Mouse (Mus musculus): ENCODE measurements around the gene Rph3al. TPM values are rescaled to one million over a fixed set of nuclear protein-coding genes. Genes with fewer than 3 reads are reported as not detected.

Gene Rph3al
- total RNA-seq, 2 experiments from 2014 or later: 14.2 to 14.9 TPM

DNA sequence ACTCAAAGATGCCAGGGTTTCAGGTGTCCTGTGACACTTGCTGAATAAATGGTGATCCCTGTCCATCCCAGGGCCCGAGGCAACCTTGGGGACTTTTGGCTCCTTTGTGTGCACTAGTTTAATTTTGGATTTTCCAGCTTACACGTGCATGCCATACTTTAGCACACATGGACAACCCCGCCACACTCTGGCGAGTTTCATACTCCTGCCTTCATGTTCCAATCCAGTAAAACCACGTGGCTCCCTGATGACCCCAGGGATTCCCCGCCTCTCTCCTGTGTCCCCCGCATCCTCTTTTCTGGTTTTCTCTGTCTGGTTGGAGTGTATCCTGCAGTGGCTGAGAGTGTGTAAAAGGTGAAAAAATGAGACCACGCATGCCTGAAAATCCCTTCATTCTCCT lies 110.8 kb downstream of the Rph3al start:
- DNase-seq (ENCODE audit: low spot score): no peak

DNA sequence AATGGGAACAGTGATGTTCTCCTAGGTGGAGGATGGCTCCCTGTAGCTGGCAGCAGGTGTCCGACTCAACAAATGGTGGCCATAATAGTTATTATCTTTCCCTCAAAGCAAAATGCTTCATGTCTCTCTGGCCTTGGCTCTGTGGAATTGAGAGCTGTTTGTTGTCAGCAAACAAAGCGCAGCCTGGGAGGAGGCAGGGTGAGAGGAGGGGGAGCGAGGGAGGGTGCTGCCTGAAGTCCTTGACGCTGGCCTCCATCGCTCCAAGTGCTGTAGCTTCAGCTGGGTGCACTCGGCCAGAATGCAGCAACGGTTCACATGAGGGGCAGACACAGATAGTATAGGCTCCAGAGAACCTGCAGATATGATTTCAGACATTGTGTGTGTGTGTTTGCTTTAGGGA lies 114.7 kb downstream of the Rph3al start:
- DNase-seq (ENCODE audit: low spot score): no peak

DNA sequence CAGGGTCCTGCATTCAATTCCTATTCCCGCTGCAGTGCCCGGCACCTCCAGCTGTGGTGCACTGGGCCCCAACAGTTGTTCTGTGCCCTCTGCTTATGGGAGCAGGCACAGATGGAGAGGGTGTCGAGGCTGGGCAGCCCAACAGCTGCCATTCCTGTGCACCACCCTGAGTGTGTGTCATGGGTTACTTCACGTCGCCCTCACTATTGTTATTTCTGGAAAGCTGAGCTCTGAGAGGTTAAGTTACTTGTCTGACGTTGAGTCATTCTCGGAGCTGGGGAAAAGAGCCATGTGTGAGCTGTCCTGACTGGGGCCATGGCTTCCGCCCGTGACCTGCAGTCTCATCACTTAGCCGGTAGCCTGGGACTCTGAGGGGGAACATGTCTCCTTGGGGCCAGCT lies 125.1 kb downstream of the Rph3al start:
- no peak for DNase-seq (ENCODE audit: low spot score)

DNA sequence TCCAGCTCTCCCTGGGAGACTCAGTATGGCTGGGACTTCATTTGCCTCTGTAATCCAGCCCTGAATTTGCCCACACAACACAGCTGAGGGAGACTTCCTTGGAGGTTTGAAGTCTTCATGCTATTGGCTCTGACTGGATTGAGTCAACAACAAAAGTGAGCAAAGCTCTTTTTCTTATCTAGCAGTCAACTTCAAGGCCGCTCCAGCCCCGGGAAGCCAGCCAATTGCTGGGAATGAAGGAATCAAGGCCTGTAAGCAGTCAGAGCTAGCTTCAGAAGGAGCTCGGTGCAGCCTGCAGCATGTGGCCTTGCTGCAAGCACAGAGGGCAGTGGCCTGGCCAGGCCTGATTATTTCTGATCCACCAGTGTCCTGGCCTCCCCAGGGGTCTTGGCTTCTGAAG lies 126.3 kb downstream of the Rph3al start:
- DNase-seq (ENCODE audit: low spot score): peak; percentile 63

DNA sequence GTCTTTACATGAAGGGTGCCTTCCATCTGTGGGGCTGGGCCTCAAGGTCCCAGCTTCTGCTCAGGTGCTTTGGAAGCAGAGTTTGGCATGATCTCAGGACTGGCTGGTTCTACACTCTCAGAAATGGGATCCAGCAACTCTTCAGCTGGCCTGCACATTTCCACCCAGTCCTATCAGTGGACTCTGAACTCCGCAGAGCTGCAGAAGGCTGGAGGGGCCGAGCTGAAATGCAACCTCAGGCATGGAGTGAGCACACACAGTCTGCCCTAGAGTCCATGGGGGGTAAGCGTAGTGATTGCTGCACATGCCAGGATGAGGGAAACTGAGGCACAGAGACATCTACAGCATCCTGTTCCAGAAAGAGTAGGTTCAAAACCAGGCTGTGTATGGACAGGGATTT lies 127.7 kb downstream of the Rph3al start:
- DNase-seq (ENCODE audit: low spot score): no peak

DNA sequence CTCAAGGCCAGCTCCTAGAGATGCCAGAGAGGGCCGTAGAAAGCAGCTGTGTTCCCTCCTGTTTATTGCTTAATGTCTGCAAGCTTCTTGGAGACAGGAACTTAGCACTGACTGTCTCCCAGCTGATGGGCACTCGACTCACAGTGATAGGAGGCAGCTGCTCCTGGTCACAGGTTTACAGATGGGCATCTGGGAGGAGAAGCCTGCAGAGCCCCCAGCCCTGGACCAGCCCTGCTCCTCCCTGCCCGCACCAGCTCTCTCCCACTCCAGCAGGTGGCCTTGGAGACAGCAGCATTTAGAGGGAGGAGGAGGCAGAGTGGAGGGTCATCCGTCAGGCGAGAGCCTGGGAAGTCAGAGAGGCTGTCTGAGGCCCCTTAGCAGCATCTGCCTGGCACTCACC lies 130.7 kb downstream of the Rph3al start:
- no peak for DNase-seq (ENCODE audit: low spot score)

DNA sequence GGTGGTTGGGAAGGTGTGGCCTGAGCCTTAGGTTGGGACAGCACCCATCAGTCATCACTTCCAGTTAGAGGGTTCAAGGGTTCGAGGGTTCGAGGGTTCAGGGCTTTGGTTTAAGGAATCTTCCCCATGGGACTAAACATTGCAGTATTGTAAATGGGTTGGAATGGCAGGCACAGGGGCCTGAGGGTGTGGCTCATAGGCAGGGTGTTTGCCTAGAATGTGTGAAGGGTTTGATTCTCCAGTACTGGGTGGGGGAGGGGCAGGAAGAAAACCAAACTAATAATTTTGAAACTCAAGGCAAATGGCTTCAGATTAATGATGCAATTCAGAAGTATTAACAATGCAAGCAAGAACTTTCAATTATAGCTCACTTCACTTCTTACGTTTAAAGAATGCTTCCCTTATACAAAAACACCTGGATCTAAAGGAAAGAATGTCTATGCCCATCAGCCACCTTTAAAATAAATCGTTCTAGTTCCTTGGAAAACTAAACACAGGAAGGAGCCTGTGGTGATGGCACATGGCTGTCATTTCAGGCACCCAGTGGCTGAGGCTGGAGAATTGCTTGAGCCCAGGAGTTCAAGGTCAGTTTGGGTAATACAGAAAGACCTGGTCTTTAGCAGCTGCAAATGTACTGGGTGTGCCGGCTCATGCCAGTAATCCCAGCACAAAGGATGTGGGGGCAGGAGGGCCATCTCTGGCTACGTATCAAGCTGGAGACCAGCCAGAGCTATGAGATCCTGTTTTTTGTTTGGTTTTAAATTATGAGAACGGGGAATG lies 136.3 kb downstream of the Rph3al start:
- no peak for DNase-seq (ENCODE audit: low spot score)

DNA sequence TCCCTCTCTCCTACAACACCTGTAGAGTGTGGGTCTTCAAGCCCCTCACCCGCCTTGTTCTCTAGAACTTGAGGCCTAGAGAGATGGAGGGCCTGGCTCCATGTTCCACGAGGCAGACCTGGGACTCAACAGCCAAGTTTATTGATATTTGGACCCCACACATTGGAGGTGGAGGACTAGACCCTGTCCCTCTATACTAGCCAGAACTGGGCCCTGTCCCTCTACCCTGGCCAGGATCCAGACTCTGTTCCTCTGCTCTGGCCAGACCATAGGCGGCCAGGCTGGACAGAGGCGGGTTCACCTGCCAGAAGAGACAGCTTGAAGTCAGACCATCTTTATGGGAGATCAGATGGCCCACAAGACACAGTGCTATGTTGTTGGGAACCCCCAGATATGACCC lies 136.9 kb downstream of the Rph3al start:
- DNase-seq (ENCODE audit: low spot score): no peak

DNA sequence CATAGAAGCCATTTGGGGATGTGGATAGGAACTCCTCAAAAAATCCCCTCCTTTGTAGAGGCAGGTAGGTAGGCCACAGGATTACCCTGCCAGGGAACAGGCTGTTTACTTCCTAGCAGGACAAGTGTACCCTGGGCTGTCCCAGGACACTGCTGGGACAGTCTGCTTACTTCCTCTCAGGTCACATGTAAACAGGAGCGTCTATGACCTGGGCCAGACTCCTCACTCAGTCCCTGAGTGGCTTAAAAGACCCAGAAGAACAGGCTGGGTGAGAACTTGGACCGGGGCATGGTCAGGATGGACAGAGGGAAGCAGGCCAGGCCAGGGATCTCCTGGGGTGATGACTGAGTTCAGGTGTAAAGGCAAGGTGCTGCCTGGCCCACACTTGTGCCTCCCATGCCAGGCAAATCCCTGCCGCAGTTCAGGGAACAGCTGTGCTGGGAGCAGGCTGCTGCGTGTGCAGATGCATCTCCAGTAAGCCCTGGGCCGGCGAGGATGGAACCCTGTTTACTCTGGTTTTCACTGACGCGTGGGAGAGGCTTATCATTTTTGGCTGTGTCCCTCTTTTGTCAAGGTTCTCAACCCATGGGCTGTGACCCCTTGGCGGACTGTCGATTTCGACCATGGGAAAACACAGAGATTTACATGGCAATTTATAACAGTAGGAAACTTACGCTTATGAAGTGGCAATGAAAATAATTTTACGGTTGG lies 141.5 kb downstream of the Rph3al start:
- no peak for DNase-seq (ENCODE audit: low spot score)

DNA sequence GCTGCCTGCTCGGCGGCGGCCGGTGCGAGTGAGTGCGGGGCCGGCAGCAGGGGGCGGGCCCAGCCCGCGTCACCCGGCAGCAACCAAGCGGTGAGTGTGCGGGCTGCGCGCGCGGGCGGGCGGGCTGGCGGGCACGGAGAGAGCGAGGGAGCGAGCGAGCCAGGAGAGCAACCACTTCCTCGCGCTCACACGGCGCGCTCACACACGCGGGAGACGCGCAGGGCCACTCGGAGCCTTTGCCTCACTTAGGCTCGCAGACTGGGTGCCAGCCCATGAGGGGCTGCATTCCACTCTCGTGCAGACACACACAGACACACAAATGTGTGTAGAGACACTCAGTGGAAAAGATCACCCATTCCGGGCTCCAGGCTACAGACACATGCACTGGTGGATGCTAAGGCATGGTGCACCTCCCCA lies 142.2 kb downstream of the Rph3al start, which contains the start of gene Doc2b:
Gene Doc2b (minus strand): TSS at position 21 of the 417 bp plus-strand sequence.
- DNase-seq (ENCODE audit: low spot score): no peak

DNA sequence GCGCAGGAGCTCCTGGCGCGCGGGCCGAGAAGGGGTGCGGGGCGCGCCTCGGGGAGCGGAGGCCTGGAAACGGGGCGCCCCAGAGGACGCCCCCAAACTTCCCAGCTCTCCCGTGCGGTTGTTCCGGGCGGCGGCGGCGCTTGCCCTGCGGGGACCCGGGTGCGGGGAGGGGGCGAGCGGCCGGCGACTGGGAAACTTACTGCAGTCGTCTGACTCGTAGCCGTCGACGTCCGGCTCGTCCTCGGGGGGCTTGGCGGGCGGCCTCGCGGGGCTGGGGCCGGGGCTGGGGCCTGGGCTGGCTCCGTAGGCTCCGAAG lies 142.9 kb downstream of the Rph3al start:
- DNase-seq (ENCODE audit: low spot score): no peak

DNA sequence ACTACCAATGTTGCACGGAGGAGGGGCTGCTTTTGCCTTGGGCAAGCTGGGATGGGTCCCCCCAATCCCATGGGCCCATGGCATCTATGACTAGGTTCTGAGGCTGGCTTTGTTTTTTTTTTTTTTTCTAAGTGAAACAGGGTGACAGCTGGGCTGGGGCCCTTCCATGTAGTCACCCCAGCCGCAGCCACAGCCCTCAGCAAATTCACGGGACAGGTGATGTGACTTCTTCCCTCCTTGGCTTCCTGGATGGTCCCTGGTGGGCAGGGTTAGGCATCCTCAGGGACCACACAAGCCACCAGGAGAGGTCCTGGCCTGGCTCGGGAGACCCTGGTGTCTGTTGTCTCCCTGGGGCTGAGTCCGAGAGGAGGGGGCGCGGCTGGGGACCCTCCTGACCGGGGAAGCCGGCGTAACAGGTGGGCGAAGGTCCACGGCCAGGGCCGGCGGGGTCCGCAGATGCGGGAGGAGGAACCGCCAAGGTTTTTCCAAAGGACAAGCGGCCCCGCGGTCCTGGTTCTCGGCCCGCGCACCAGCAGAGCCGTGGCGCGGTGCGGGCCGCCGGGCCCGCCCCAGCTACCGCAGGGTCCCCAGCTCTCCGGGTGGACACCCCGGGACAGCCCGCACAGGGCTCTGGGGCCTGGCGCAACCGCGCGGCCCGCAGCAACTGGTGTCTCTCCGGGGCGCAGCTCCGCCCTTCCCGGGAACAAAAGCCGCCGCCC lies 143.5 kb downstream of the Rph3al start:
- DNase-seq (ENCODE audit: low spot score): no peak

DNA sequence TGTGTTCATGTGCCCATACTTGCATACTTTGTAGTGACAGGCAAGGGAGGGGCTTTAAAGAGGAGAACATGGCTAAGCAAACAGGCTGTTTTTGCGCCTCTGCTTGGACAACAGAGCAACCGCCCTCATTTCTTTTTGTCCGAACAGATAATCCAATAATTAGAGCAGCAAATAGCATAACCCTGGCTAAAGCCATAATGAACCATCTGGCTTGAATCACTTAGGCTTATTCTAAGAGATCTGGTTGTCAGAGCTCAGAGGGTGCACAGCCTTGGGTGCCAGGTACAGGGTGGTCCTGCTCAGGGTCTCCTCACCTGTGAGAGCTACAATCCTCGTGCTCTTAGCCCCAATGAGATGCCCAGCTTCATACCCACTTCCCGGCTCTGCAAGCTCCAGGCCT lies 144.9 kb downstream of the Rph3al start:
- no peak for DNase-seq (ENCODE audit: low spot score)

DNA sequence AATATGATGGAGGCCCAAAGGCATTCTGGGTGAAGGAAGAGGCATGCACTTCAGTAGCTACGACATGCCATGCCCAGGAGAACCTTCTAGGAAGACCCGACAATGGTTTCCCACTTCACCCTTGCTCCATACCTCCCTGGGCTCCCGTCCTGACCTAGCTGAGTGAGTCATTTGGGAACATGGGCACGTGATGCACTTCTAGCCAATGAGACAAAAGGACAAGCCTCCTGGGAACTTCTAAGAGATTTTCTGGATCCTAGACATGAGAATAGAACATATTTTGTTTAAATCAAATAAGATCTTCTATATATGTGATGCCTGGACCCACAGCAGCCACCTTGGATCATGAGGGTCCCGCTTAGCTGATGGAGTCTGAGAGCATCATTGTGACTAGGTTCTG lies 145.7 kb downstream of the Rph3al start:
- DNase-seq (ENCODE audit: low spot score): no peak

DNA sequence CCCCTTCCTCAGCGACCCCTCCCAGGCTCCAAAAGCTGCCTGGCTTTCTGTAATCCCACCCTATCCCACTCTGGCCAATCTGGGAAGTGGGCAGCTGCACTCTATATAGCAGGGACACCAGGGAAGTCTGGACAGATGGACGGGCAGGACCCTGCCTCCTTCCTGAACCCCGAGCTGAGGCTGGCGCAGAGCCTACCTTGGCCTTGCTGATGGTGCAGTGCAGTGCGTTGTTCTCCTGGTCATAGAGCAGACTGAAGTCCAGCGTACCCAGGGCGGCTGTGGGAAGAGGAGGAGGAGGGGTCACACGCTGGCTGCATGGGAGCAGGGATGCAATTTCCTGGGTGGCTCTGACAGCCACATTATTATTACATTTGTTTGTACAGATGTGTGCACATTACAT lies 152.3 kb downstream of the Rph3al start:
- no peak for DNase-seq (ENCODE audit: low spot score)

DNA sequence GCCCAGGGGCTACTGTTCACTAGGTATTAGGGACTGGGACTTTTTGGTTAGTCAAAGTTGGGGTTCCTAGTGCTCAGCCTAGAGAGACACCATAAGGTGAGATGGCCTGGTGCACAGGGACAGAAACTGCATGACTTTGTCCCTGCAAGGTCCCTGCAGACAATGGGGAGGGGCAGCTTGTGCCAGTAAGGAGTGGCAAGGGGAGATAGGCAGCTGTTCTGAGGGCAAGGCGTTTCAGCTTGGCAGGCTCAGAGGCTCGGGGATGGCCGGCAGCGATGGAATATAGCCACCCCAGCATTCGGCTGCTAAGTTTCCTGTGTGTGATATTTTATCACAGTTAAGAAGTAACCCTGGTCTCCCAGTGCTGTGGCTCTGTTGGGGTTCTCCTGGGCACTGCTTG lies 154.4 kb downstream of the Rph3al start:
- DNase-seq (ENCODE audit: low spot score): no peak

DNA sequence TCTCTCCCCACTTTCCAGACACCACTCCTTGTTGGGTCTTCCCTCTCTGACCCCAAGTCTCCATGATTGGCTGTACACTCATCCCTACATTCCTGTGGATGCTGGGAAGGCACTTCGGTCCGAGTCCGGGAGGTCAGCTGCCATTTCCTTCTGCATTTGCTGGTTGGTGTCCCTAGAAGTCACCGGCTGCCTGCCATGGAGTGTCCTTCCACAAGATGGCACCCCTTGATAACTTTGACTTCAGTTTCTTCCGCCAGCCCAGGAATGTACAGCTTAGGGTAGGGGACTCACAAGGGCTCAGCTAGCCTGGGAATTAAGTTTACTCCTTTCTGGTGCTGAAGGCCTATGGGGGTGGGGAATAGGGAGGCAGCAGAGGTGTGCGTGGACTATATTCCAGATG lies 156.3 kb downstream of the Rph3al start:
- DNase-seq (ENCODE audit: low spot score): peak; percentile 68

Other genes starting within 250 kb of the Rph3al start
- 100 to 1,000 TPM; 517 to 578 TPM for gene Ywhae, start 205.6 kb downstream of the Rph3al start, total RNA-seq (2021)
- 1 to 10 TPM in 1 of 2 experiments, under 1 TPM in 1; 0.45 to 2.7 TPM for gene Doc2b, start 142.4 kb downstream of the Rph3al start, total RNA-seq (2021)
- not detected for gene 1700016K19Rik, start 61.5 kb upstream of the Rph3al start, total RNA-seq (2021)
- gene Rflnb, start 89.4 kb upstream of the Rph3al start, total RNA-seq (2021): 10 to 100 TPM; 10.9 to 16.1 TPM
- 10 to 100 TPM; 20.8 to 23.6 TPM for gene Vps53, start 241.2 kb upstream of the Rph3al start, total RNA-seq (2021)
- gene Fam57a, start 241.2 kb upstream of the Rph3al start, total RNA-seq (2021): 1 to 10 TPM; 1.4 to 2.0 TPM

All from gastrocnemius, adult 18-20 months (tissue).